Mouse (Mus musculus) forelimb bud, embryonic 11.5 days (tissue): ENCODE results near the gene Naa25.

ENCODE experiments used
- DNase-seq: peaks from one replicate; pipeline ENCODE4 v3.0.0-alpha.2; 2012; ENCODE audit warnings: low read depth, low spot score

Naa25 gene

GRCm38 (mm10) chr5:121392667-121393380 is 4.9 kb upstream of the Naa25 start:
- DNase-seq, result peak; percentile 67

GRCm38 (mm10) chr5:121393402-121393801 is 4.3 kb upstream of the Naa25 start:
- no peak for DNase-seq

- no peak for DNase-seq
Measured at GRCm38 (mm10) chr5:121395621-121396020, 2.1 kb upstream of the Naa25 start.

- peak; percentile 35 for DNase-seq
Measured at GRCm38 (mm10) chr5:121398146-121398964, 619 bp downstream of the Naa25 start.

- DNase-seq, result no peak
Measured at GRCm38 (mm10) chr5:121398965-121399462, 1.3 kb downstream of the Naa25 start.

GRCm38 (mm10) chr5:121399540-121399939 is 1.8 kb downstream of the Naa25 start:
- DNase-seq, result no peak

GRCm38 (mm10) chr5:121400064-121400463 is 2.3 kb downstream of the Naa25 start:
- DNase-seq, result no peak

GRCm38 (mm10) chr5:121400849-121401248 is 3.1 kb downstream of the Naa25 start:
- no peak for DNase-seq

- no peak for DNase-seq
Measured at GRCm38 (mm10) chr5:121407856-121408255, 10.1 kb downstream of the Naa25 start.

- DNase-seq, result no peak
Measured at GRCm38 (mm10) chr5:121410975-121411374, 13.2 kb downstream of the Naa25 start.

- DNase-seq, result no peak
Measured at GRCm38 (mm10) chr5:121420721-121421120, 23.0 kb downstream of the Naa25 start.

GRCm38 (mm10) chr5:121422787-121423186 is 25.1 kb downstream of the Naa25 start:
- no peak for DNase-seq

GRCm38 (mm10) chr5:121423297-121423696 is 25.6 kb downstream of the Naa25 start:
- no peak for DNase-seq

GRCm38 (mm10) chr5:121428954-121429353 is 31.2 kb downstream of the Naa25 start:
- no peak for DNase-seq

GRCm38 (mm10) chr5:121438131-121438530 is 40.4 kb downstream of the Naa25 start:
- no peak for DNase-seq

- no peak for DNase-seq
Measured at GRCm38 (mm10) chr5:121438756-121439155, 41.0 kb downstream of the Naa25 start.

GRCm38 (mm10) chr5:121443548-121443947 is 45.8 kb downstream of the Naa25 start:
- DNase-seq, result peak; percentile 39

GRCm38 (mm10) chr5:121444870-121445269 is 47.1 kb downstream of the Naa25 start:
- no peak for DNase-seq

GRCm38 (mm10) chr5:121448450-121448849 is 50.7 kb downstream of the Naa25 start:
- DNase-seq, result no peak

- DNase-seq, result peak; percentile 44
Measured at GRCm38 (mm10) chr5:121449976-121450375, 52.2 kb downstream of the Naa25 start.

- no peak for DNase-seq
Measured at GRCm38 (mm10) chr5:121450476-121450875, 52.7 kb downstream of the Naa25 start.

- no peak for DNase-seq
Measured at GRCm38 (mm10) chr5:121451203-121451602, 53.5 kb downstream of the Naa25 start.

GRCm38 (mm10) chr5:121451644-121452025 is 53.9 kb downstream of the Naa25 start, which contains the start of gene Tmem116:
Gene Tmem116, plus strand, starts transcription at chr5:121451893.
- peak; percentile 33 for DNase-seq
